Mouse (Mus musculus): ENCODE measurements at regions not wholly inside any gene's neighbourhood (a gene's known extent, or its start where the extent isn't known, plus 50 kb on each side); places are given as distances from the start of the nearest gene placed in this dataset.

DNA sequence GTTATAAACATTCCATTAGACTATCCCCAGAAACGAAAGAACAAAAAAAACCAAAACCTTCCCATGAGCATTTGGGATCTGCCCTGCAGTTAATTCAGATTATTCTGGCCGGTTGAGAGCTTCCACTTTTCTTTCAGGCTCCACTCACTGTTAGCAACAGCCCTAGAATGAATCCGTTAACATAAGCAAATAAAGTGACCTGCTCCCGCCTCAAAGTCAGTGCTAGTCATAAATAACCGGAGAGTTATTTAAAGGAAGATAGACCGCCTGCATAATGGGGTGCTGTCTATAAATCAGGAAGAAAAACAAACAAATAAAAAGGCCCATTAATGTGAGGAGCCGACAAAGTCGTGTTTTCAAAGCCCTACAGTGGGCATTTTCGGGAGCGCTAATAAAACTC lies 103.3 kb downstream of the Tbx4 start:
- Histone ChIP-seq H3K4me1 (ENCODE audit: control insufficient read depth, low read depth, low read length) (no peaks in the 10 kb centered on the region; the same call in 1 of the 2 replicates), H3K27ac (ENCODE audit: low read length) (no peak overlapping the region), H3K4me3 (ENCODE audit: low read depth, low read length) (peak overlapping the region; percentile 29), H3K9ac (ENCODE audit: low read depth, low read length) (no peak overlapping the region), H3K9me3 (replicated peaks; ENCODE audit: control insufficient read depth, low read length) (no peaks in the 10 kb centered on the region), H3K4me2 (ENCODE audit: low read depth, low read length) (peak overlapping the region; percentile 36), H3K36me3 (ENCODE audit: control insufficient read depth, insufficient read depth) (no peaks in the 10 kb centered on the region), H3K27me3 (ENCODE audit: control insufficient read depth, insufficient read depth, low read depth, low read length) (peaks cover 20% of the 10 kb centered on the region)
- WGBS (ENCODE audit: insufficient replicate concordance), result 6% methylated on average over 10 of the region's 10 CpGs
- no peak for ATAC-seq (ENCODE audit: low read depth)

GRCm38 (mm10) chr11:85989940-85990493 lies 103.8 kb downstream of the Tbx4 start:
- no peak overlapping the region for H3K27ac ChIP-seq (ENCODE audit: low read length)
- no peak overlapping the region for H3K9ac ChIP-seq (ENCODE audit: low read depth, low read length)
- H3K4me1 ChIP-seq (ENCODE audit: control insufficient read depth, low read depth, low read length), result no peaks in the 10 kb centered on the region; the same call in 1 of the 2 replicates
- no peak for ATAC-seq (ENCODE audit: low read depth)
- 10% methylated on average over 12 of the region's 12 CpGs for WGBS (ENCODE audit: insufficient replicate concordance)
- H3K4me3 ChIP-seq (ENCODE audit: low read depth, low read length), result peak overlapping the region; percentile 29
- no peaks in the 10 kb centered on the region for H3K9me3 ChIP-seq (replicated peaks; ENCODE audit: control insufficient read depth, low read length)
- H3K4me2 ChIP-seq (ENCODE audit: low read depth, low read length), result peak overlapping the region; percentile 36
- H3K36me3 ChIP-seq (ENCODE audit: control insufficient read depth, insufficient read depth), result no peaks in the 10 kb centered on the region
- H3K27me3 ChIP-seq (ENCODE audit: control insufficient read depth, insufficient read depth, low read depth, low read length), result peaks cover 20% of the 10 kb centered on the region

GRCm38 (mm10) chr11:85995318-85996095 lies 109.3 kb downstream of the Tbx4 start:
- Histone ChIP-seq H3K4me3 (ENCODE audit: low read depth, low read length) (no peak overlapping the region), H3K4me2 (ENCODE audit: low read depth, low read length) (no peak overlapping the region; the same call in 1 of the 2 replicates), H3K4me1 (ENCODE audit: control insufficient read depth, low read depth, low read length) (no peaks in the 10 kb centered on the region), H3K27me3 (ENCODE audit: control insufficient read depth, insufficient read depth, low read depth, low read length) (no peaks in the 10 kb centered on the region; the same call in 1 of the 2 replicates), H3K36me3 (ENCODE audit: control insufficient read depth, insufficient read depth) (no peaks in the 10 kb centered on the region), H3K27ac (ENCODE audit: low read length) (no peak overlapping the region), H3K9me3 (replicated peaks; ENCODE audit: control insufficient read depth, low read length) (no peaks in the 10 kb centered on the region), H3K9ac (ENCODE audit: low read depth, low read length) (no peak overlapping the region)
- no peak for ATAC-seq (ENCODE audit: low read depth)
- WGBS (ENCODE audit: insufficient replicate concordance), result 52% methylated on average over 29 of the region's 29 CpGs

- no peak for ATAC-seq (ENCODE audit: low read depth)
- WGBS (ENCODE audit: insufficient replicate concordance), result 54% methylated on average over 4 of the region's 4 CpGs
- no peaks in the 10 kb centered on the region for H3K27me3 ChIP-seq (ENCODE audit: control insufficient read depth, insufficient read depth, low read depth, low read length)
- no peak overlapping the region for H3K9ac ChIP-seq (ENCODE audit: low read depth, low read length)
- no peak overlapping the region for H3K4me3 ChIP-seq (ENCODE audit: low read depth, low read length)
- no peak overlapping the region for H3K27ac ChIP-seq (ENCODE audit: low read length)
- no peaks in the 10 kb centered on the region for H3K9me3 ChIP-seq (replicated peaks; ENCODE audit: control insufficient read depth, low read length)
- no peaks in the 10 kb centered on the region for H3K4me1 ChIP-seq (ENCODE audit: control insufficient read depth, low read depth, low read length)
- no peak overlapping the region for H3K4me2 ChIP-seq (ENCODE audit: low read depth, low read length)
- no peaks in the 10 kb centered on the region for H3K36me3 ChIP-seq (ENCODE audit: control insufficient read depth, insufficient read depth)
Measured at GRCm38 (mm10) chr11:85996686-85997085, 110.5 kb downstream of the Tbx4 start.

- no peaks in the 10 kb centered on the region for H3K27me3 ChIP-seq (ENCODE audit: control insufficient read depth, insufficient read depth, low read depth, low read length)
- 72% methylated on average over 7 of the region's 7 CpGs for WGBS (ENCODE audit: insufficient replicate concordance)
Measured at GRCm38 (mm10) chr11:86003341-86003740, 117.1 kb downstream of the Tbx4 start.

DNA sequence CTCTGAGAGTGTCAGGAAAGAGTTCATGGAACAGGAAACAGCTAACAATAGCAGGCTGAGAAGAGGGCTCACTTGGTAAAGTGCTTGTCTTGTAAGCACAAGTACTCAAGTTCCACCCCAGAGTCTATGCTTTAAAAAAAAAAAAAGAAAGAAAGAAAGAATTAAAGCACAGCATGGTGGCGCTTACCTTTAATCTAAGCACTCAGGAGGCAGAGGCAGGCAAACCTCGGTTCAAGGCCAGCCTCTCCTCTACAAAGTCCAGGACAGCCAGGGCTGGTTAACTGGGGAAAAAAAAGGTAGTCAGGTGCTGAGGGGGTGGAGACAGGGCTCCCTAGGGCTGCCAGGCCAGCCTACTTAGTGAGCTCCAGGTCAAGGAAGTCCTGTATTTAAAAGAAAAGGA lies 119.1 kb downstream of the Tbx4 start:
- Histone ChIP-seq H3K9me3 (replicated peaks; ENCODE audit: control insufficient read depth, low read length) (no peaks in the 10 kb centered on the region), H3K4me1 (ENCODE audit: control insufficient read depth, low read depth, low read length) (no peaks in the 10 kb centered on the region), H3K4me2 (ENCODE audit: low read depth, low read length) (no peak overlapping the region), H3K36me3 (ENCODE audit: control insufficient read depth, insufficient read depth) (no peaks in the 10 kb centered on the region), H3K9ac (ENCODE audit: low read depth, low read length) (no peak overlapping the region), H3K27ac (ENCODE audit: low read length) (no peak overlapping the region), H3K4me3 (ENCODE audit: low read depth, low read length) (no peak overlapping the region), H3K27me3 (ENCODE audit: control insufficient read depth, insufficient read depth, low read depth, low read length) (no peaks in the 10 kb centered on the region)
- ATAC-seq (ENCODE audit: low read depth), result no peak
- WGBS (ENCODE audit: insufficient replicate concordance), result 63% methylated on average over 2 of the region's 2 CpGs

More at GRCm38 (mm10) chr11:86003341-86003740, 117.1 kb downstream of the Tbx4 start:
- Histone ChIP-seq H3K4me3 (ENCODE audit: low read depth, low read length) (no peak overlapping the region), H3K9ac (ENCODE audit: low read depth, low read length) (no peak overlapping the region), H3K9me3 (replicated peaks; ENCODE audit: control insufficient read depth, low read length) (no peaks in the 10 kb centered on the region), H3K4me1 (ENCODE audit: control insufficient read depth, low read depth, low read length) (no peaks in the 10 kb centered on the region), H3K27ac (ENCODE audit: low read length) (no peak overlapping the region), H3K4me2 (ENCODE audit: low read depth, low read length) (no peak overlapping the region), H3K36me3 (ENCODE audit: control insufficient read depth, insufficient read depth) (no peaks in the 10 kb centered on the region)
- no peak for ATAC-seq (ENCODE audit: low read depth)

DNA sequence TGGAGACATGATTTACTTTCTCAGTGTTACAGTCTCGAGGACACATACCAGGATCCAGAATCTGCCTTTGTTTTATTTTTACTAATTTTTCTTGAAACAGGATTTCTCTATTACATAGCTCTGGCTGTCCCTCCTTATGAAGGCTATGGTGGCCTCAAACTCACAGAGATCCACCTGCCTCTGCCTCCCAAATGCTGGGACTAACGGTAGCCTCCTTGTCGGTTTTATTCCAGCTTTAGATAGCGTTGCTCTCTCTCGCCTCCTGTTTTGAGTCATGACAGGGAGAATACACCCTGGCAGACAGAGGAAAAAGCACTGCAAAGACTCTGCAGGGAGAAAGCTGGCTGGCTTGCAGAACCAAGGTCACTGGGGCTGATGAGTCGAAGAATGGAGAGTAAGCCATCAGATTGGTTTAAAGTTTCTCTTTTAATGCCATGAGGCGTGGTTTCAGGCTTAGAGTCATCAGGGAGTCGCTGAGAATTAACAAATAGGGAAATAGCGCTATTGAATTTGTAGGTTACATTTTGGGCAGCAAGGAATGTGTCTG lies 119.8 kb downstream of the Tbx4 start:
- 61% methylated on average over 9 of the region's 9 CpGs for WGBS (ENCODE audit: insufficient replicate concordance)
- Histone ChIP-seq H3K27me3 (ENCODE audit: control insufficient read depth, insufficient read depth, low read depth, low read length) (no peaks in the 10 kb centered on the region), H3K9me3 (replicated peaks; ENCODE audit: control insufficient read depth, low read length) (no peaks in the 10 kb centered on the region), H3K4me3 (ENCODE audit: low read depth, low read length) (no peak overlapping the region), H3K4me2 (ENCODE audit: low read depth, low read length) (no peak overlapping the region), H3K27ac (ENCODE audit: low read length) (no peak overlapping the region), H3K4me1 (ENCODE audit: control insufficient read depth, low read depth, low read length) (no peaks in the 10 kb centered on the region), H3K9ac (ENCODE audit: low read depth, low read length) (no peak overlapping the region), H3K36me3 (ENCODE audit: control insufficient read depth, insufficient read depth) (no peaks in the 10 kb centered on the region)
- ATAC-seq (ENCODE audit: low read depth), result no peak

DNA sequence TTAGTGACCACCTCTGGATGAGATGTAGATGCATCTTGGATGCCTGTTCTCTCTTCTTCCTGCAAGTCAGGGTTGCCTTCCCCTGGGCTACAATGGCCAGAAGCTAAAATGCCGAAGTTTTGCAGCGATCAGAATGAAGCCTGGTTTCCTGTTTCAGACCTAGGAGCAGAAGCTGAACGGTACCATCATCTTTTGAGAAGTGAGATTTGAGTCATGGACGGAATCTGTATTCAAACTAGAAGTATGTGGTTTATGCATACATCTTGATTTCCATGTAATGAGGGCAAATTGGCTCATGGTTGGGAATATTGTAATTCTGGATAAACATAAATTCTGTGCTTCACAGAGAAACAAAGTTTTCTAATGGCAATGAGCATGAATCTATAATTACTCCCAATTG lies 120.6 kb downstream of the Tbx4 start:
- no peaks in the 10 kb centered on the region for H3K4me1 ChIP-seq (ENCODE audit: control insufficient read depth, low read depth, low read length)
- H3K27me3 ChIP-seq (ENCODE audit: control insufficient read depth, insufficient read depth, low read depth, low read length), result no peaks in the 10 kb centered on the region
- WGBS (ENCODE audit: insufficient replicate concordance), result 46% methylated on average over 4 of the region's 4 CpGs
- no peaks in the 10 kb centered on the region for H3K9me3 ChIP-seq (replicated peaks; ENCODE audit: control insufficient read depth, low read length)
- H3K4me2 ChIP-seq (ENCODE audit: low read depth, low read length), result no peak overlapping the region
- no peak for ATAC-seq (ENCODE audit: low read depth)
- no peak overlapping the region for H3K27ac ChIP-seq (ENCODE audit: low read length)
- no peak overlapping the region for H3K4me3 ChIP-seq (ENCODE audit: low read depth, low read length)
- H3K36me3 ChIP-seq (ENCODE audit: control insufficient read depth, insufficient read depth), result no peaks in the 10 kb centered on the region
- no peak overlapping the region for H3K9ac ChIP-seq (ENCODE audit: low read depth, low read length)
